Mouse (Mus musculus): ENCODE measurements around the gene Ccn1. TPM values are rescaled to one million over a fixed set of nuclear protein-coding genes. Genes with fewer than 3 reads are reported as not detected.
A peak's percentile ranks its signal among the peaks of the same experiment; 100 is the strongest.

Gene Ccn1
- total RNA-seq, 2 experiments from 2014 or later: 45.3 to 211 TPM

- no peak for DNase-seq (ENCODE audit: low spot score)
Observed at GRCm38 (mm10) chr3:145623047-145623446, 26.7 kb downstream of the Ccn1 start.

- DNase-seq (ENCODE audit: low spot score): no peak
Observed at GRCm38 (mm10) chr3:145621209-145621608, 28.6 kb downstream of the Ccn1 start.

- no peak for DNase-seq (ENCODE audit: low spot score)
Observed at GRCm38 (mm10) chr3:145619621-145620365, 30.0 kb downstream of the Ccn1 start.

- DNase-seq (ENCODE audit: low spot score): peak; percentile 24
Observed at GRCm38 (mm10) chr3:145618299-145618698, 31.5 kb downstream of the Ccn1 start.

DNA sequence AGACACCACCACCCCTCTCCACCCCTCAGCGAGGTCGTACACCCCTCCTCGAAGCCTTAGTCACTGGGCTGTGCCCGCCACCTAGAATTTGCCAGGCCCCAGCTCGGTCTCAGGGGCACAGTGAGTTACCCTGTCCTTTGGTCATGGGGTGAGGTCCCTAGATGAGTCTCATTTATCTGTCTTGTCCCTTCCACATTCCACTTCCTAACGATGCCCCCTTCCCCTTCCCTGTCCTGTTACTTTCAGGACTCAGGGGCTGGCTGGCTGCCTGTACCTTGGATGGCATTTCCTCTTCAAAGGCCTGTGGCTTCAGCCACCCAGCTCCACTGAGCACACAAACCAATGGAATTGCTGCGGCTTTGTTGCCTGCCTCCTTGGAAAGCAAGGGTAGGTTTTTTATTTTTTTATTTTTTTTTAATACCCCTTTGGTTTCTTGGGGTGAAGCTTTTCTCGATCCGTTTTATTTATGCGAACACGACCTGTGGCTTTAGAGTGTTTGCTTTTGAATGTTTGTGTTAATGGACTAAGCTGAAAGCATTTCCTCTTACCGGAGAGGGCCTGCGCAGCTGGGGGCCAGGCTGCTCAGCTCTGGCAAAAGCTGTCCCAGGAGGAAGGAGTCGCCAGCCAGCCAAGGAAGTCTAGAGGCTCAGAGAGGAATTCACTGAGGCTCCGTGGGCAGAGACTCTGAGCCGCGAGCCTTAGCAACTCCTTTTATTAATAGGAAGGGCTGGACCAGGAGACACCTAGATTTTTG, 35.2 kb downstream of the Ccn1 start:
- no peak for DNase-seq (ENCODE audit: low spot score)

DNA sequence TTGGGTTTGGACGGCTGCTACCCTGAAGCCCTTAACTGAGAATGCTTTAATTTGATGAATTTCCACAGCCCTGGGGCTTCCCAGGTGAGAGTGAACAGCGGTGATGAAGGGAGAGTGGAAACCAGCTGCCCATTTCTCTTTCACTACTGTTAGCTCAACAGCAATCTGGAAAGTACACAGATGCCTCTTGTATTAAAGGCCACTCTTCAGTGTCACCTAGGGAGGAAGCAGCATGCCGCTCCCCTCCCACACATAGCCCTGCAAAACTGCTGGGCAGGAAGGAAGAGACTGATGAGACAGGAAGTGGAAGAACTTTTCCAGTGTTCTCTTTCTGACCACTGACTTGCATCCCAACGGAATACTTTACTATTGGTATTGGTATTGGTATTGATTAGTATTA, 36.5 kb downstream of the Ccn1 start:
- DNase-seq (ENCODE audit: low spot score): no peak

GRCm38 (mm10) chr3:145612662-145613061, 37.1 kb downstream of the Ccn1 start:
- DNase-seq (ENCODE audit: low spot score): no peak

DNA sequence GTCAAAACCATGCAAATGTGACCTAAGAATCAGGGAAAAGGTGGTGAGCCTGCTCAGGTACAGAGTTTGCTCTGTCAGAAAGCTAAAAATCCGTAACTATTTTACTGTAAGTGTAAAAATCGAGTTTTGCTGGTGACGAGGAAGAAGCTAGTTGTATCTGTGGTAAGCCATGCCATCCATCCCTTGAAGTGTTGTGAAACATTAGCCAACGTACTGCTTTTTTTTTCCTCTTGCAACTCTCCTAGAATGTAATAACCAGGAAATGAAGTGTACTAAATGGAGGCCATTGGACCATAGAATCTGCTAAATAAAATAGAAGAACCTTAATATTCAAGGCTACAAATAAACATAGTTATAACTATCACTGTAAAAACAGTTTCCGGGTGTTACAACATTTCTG, 41.5 kb downstream of the Ccn1 start:
- no peak for DNase-seq (ENCODE audit: low spot score)

DNA sequence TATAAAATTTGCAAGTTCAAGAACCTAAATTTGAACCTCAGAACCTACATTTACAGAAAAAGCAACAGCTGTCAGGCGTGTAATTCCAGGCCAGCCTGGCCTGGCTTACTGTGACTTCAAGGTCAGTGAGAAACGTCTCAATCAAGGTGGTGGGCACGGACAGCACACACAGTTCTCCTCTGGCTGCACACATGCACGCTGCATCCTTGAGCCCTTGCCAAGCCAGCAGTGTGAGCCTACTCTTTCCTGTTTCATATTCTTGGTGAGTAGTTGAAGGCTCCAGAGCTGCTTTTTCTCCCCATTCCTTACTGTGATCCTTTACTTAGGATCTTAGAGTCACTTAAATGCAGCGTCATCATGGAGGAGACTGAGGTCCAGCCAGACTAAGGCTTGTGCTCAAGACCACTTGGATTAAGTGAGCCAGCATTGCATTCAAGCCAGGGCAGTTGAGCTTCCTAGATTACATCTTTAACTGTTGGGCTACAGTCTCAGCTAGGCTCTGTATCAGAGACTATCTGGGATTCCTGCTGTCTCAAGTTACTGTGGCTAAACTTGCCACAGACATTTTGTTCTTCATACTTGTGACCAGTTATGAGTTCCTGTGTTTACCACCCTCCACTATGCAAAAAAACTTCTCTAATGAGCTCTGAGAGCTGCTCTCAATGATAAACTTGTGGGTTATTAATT, 44.2 kb downstream of the Ccn1 start:
- peak; percentile 20 for DNase-seq (ENCODE audit: low spot score)

DNA sequence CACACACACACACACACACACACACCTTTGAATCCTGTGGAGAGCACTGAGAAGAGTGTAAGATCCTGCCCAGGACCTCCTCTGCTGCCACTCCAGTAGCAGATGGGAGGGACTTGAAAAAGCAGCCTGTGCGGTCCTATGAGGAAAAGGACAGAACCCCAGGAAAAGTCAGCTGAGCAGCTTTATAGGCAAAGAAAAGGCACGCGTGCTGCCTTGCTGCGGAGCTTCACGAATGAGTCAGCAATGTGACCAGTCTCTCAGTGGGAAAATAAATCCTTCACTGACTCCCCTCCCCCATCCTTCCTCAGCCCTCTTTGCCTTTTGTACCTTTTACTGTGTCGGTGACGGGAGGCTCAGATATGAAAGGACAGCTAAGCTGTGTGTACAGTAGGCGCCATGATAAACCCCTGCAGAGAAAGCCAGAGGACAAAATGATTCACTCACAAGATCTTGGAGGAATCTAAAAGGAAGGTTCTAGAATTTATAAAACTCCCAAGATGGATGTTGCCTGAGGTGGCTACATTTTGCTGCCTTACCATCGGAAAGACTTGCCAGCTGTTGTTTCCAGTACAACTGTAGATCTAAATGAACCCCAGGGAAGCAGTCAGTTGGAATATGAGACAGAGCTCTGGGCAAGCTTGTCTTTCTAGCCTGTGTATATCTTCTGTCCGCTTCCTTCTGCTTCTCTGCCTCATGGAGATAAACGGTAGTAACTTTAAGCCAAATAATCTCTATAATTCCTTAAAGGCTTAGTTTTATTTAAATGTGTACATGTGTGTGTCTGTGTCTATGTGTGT, 47.2 kb downstream of the Ccn1 start:
- no peak for DNase-seq (ENCODE audit: low spot score)

- DNase-seq (ENCODE audit: low spot score): no peak
Observed at GRCm38 (mm10) chr3:145601345-145601744, 48.4 kb downstream of the Ccn1 start.

GRCm38 (mm10) chr3:145600801-145601200, 49.0 kb downstream of the Ccn1 start:
- DNase-seq (ENCODE audit: low spot score): no peak

- DNase-seq (ENCODE audit: low spot score): no peak
Observed at GRCm38 (mm10) chr3:145599059-145599458, 50.7 kb downstream of the Ccn1 start.

Other genes with a start within 250 kb of the Ccn1 start
- 10 to 100 TPM; 13.0 to 15.9 TPM for gene Znhit6, start 73.8 kb downstream of the Ccn1 start, total RNA-seq (2021)
- 1 to 10 TPM; 2.7 to 4.4 TPM for gene Ddah1, start 108.7 kb upstream of the Ccn1 start, total RNA-seq (2021)